Mouse (Mus musculus) retina, postnatal 1 day (tissue): ENCODE measurements around the gene Gm20738.
"Not testable (repeated sequence)": the region's sequence is repeated elsewhere in the genome, so short reads cannot be mapped to it uniquely, and the experiment has no call there.

Experiments used
- DNase-seq: peaks from one replicate; pipeline ENCODE4 v3.0.0-alpha.2; 2012

Gene Gm20738

GRCm38 (mm10) chrY:37957511-37957910 is at the start of gene Gm20738:
TSS of gene Gm20738 (plus strand) at chrY:37957811.
- not testable (repeated sequence) for DNase-seq
